Comparison of ENCODE assay signal across 9 mouse cellular contexts in genomic region chr2:20943222-20943621, GRCm38 (mm10). TPM values are rescaled to one million over a fixed set of nuclear protein-coding genes. Genes with fewer than 3 reads are reported as not detected.
A peak's percentile ranks its signal among the peaks of the same experiment; 100 is the strongest.
DNase-seq lines count a peak whose midpoint lies in the region; ATAC-seq lines count a peak whose summit lies in the region.
"Had no signal": no experiment of that assay in that cellular context is flagged by ENCODE, and none has a peak within 500 bp of the region (broad histone marks: within the 10 kb centered on the region; RNA-seq: fewer than 3 reads in every experiment).

No protein-coding gene starts in this region.

- H3K36me3 ChIP-seq in embryonic facial prominence, embryonic 11.5 days (replicated peaks; ENCODE audit: control insufficient read depth, insufficient read depth, low read depth, low read length): no peaks in the 10 kb centered on the region
- no peaks in the 10 kb centered on the region for H3K36me3 ChIP-seq in hindbrain, embryonic 11.5 days (ENCODE audit: control insufficient read depth, insufficient read depth, low read length)
- H3K36me3 ChIP-seq: embryonic facial prominence, embryonic 13.5 days had no signal

- no peak overlapping the region for H3K4me3 ChIP-seq in embryonic facial prominence, embryonic 11.5 days (ENCODE audit: low read depth, low read length)
- H3K4me3 ChIP-seq in hindbrain, embryonic 11.5 days (ENCODE audit: low read depth, low read length): no peak overlapping the region
- H3K4me3 ChIP-seq: embryonic facial prominence, embryonic 13.5 days had no signal

- no peak overlapping the region for H3K27ac ChIP-seq in embryonic facial prominence, embryonic 11.5 days (replicated peaks; ENCODE audit: low read depth, low read length)
- no peak overlapping the region for H3K27ac ChIP-seq in hindbrain, embryonic 11.5 days (ENCODE audit: low read depth, low read length)
- H3K27ac ChIP-seq: embryonic facial prominence, embryonic 13.5 days had no signal

- H3K4me2 ChIP-seq in embryonic facial prominence, embryonic 11.5 days (ENCODE audit: low read depth, low read length): no peak overlapping the region
- H3K4me2 ChIP-seq in hindbrain, embryonic 11.5 days (replicated peaks; ENCODE audit: low read depth, low read length): no peak overlapping the region
- H3K4me2 ChIP-seq: embryonic facial prominence, embryonic 13.5 days had no signal

- WGBS in embryonic facial prominence, embryonic 11.5 days: under 1% methylated on average over 5 of the region's 5 CpGs
- WGBS in hindbrain, embryonic 11.5 days: 7% methylated on average over 5 of the region's 5 CpGs

- H3K27me3 ChIP-seq in embryonic facial prominence, embryonic 11.5 days (ENCODE audit: control insufficient read depth, insufficient read depth, low read length): no peaks in the 10 kb centered on the region
- no peaks in the 10 kb centered on the region for H3K27me3 ChIP-seq in hindbrain, embryonic 11.5 days (ENCODE audit: control insufficient read depth, insufficient read depth, low read length)
- H3K27me3 ChIP-seq: embryonic facial prominence, embryonic 13.5 days had no signal

- H3K4me1 ChIP-seq in embryonic facial prominence, embryonic 11.5 days (ENCODE audit: control insufficient read depth, insufficient read depth, low read length): no peaks in the 10 kb centered on the region
- peaks cover 7% of the 10 kb centered on the region; the same call in 1 of the 2 replicates for H3K4me1 ChIP-seq in hindbrain, embryonic 11.5 days (replicated peaks; ENCODE audit: control insufficient read depth, insufficient read depth, low read length)

- peak; percentile 55 for DNase-seq in layer of hippocampus, adult 9-11 months
- no peak for DNase-seq in layer of hippocampus, adult 9-10 months (ENCODE audit: low spot score)
- peak; percentile 45 for DNase-seq in adrenal gland, adult 8-10 months
- DNase-seq in embryonic facial prominence, embryonic 11.5 days (ENCODE audit: low spot score): peak; percentile 57
- DNase-seq in hindbrain, embryonic 11.5 days (ENCODE audit: low spot score): peak; percentile 43
- DNase-seq in spleen, adult 12 weeks (ENCODE audit: low spot score): no peak
- no peak for DNase-seq in ovary, adult 18-20 months (ENCODE audit: low spot score)

- no peak overlapping the region for H3K9ac ChIP-seq in embryonic facial prominence, embryonic 11.5 days (replicated peaks; ENCODE audit: low read length)
- no peak overlapping the region for H3K9ac ChIP-seq in hindbrain, embryonic 11.5 days (ENCODE audit: low read depth, low read length)
- H3K9ac ChIP-seq: embryonic facial prominence, embryonic 13.5 days had no signal

- no peaks in the 10 kb centered on the region for H3K9me3 ChIP-seq in embryonic facial prominence, embryonic 11.5 days (replicated peaks; ENCODE audit: control insufficient read depth, low read length)
- no peaks in the 10 kb centered on the region for H3K9me3 ChIP-seq in hindbrain, embryonic 11.5 days (ENCODE audit: control insufficient read depth, low read length)
- H3K9me3 ChIP-seq: embryonic facial prominence, embryonic 13.5 days had no signal

- peak; percentile 80 for ATAC-seq in embryonic facial prominence, embryonic 11.5 days (replicated peaks; ENCODE audit: insufficient number of reproducible peaks, low FRiP score, low TSS enrichment, low read depth)
- ATAC-seq in hindbrain, embryonic 11.5 days (ENCODE audit: low FRiP score): peak; percentile 75
- peak; percentile 77 for ATAC-seq in megakaryocyte, adult 5-6 weeks (ENCODE audit: poor library complexity, severe bottlenecking)

RNA-seq across cellular contexts. Expression of gene Arhgap21, which starts 25.5 kb away (rescaled TPM):
- total RNA-seq in adrenal gland, adult 8-10 months (2022): 10 to 100 TPM; 68.7 to 89.1 (median 80.5) TPM
- 22.1 and 23.8 TPM in 2 replicates for polyA plus RNA-seq in embryonic facial prominence, embryonic 11.5 days (2014; fragmentation: Nextera tagmentation; extraction: Ambion mirVana)
- 56.8 and 69.4 TPM in 2 replicates for polyA plus RNA-seq in hindbrain, embryonic 11.5 days (2014; fragmentation: Nextera tagmentation; extraction: Ambion mirVana)
- 17.3 and 17.7 TPM in 2 replicates for total RNA-seq in megakaryocyte, adult 5-6 weeks (2015)
- total RNA-seq in megakaryocyte, adult 5-6 weeks (2017): 11.4 and 26.1 TPM in 2 replicates

Comparison
In these comparisons a context has a peak if more than half of its experiments do, and no peak if none do; other contexts are left out.
1. DNase-seq: peak in layer of hippocampus, adult 9-11 months (single experiment), adrenal gland, adult 8-10 months (single experiment), embryonic facial prominence, embryonic 11.5 days (single experiment) and hindbrain, embryonic 11.5 days (single experiment); none in layer of hippocampus, adult 9-10 months (single experiment), spleen, adult 12 weeks (single experiment) and ovary, adult 18-20 months (single experiment).
2. Peak in every context shown above with its lines, with median percentiles within 50 percentile points of each other: ATAC-seq.